Mouse (Mus musculus) adrenal gland (tissue): ENCODE measurements around the gene Zp3.

Experiments used
- intact Hi-C: fragments of 180-260 bp; cut with DNase I; formaldehyde crosslinking; loops from one replicate; pipeline ENCODE4 v1.15.1; 2025

Gene Zp3

GRCm38 (mm10) chr5:136001222-136001621 is 21.3 kb downstream of the Zp3 start:
- intact Hi-C loops: no loop called here

- intact Hi-C loops: no loop called here
Measured at GRCm38 (mm10) chr5:136002325-136002724, 22.4 kb downstream of the Zp3 start.

GRCm38 (mm10) chr5:136002751-136003151 is 22.9 kb downstream of the Zp3 start:
- intact Hi-C loops: no loop called here

GRCm38 (mm10) chr5:136004537-136004936 is 24.6 kb downstream of the Zp3 start:
- intact Hi-C loops: no loop called here

- intact Hi-C loops: no loop called here
Measured at GRCm38 (mm10) chr5:136007745-136008144, 27.8 kb downstream of the Zp3 start.

GRCm38 (mm10) chr5:136014877-136015276 is 35.0 kb downstream of the Zp3 start:
- intact Hi-C loops: no loop called here

- intact Hi-C loops: no loop called here
Measured at GRCm38 (mm10) chr5:136015586-136015985, 35.7 kb downstream of the Zp3 start.

- intact Hi-C loops: no loop called here
Measured at GRCm38 (mm10) chr5:136016014-136016876, 36.3 kb downstream of the Zp3 start.

GRCm38 (mm10) chr5:136017262-136017661 is 37.4 kb downstream of the Zp3 start:
- intact Hi-C loops: no loop called here

- intact Hi-C loops: no loop called here
Measured at GRCm38 (mm10) chr5:136018726-136019125, 38.8 kb downstream of the Zp3 start.

GRCm38 (mm10) chr5:136019907-136020306 is 40.0 kb downstream of the Zp3 start:
- intact Hi-C loops: no loop called here

- intact Hi-C loops: no loop called here
Measured at GRCm38 (mm10) chr5:136025712-136026111, 45.8 kb downstream of the Zp3 start.

GRCm38 (mm10) chr5:136026859-136027258 is 47.0 kb downstream of the Zp3 start:
- intact Hi-C loops: no loop called here

- intact Hi-C loops: no loop called here
Measured at GRCm38 (mm10) chr5:136027612-136028311, 47.9 kb downstream of the Zp3 start.

- intact Hi-C loops: no loop called here
Measured at GRCm38 (mm10) chr5:136034868-136035267, 55.0 kb downstream of the Zp3 start.

- intact Hi-C loops: no loop called here
Measured at GRCm38 (mm10) chr5:136035285-136035684, 55.4 kb downstream of the Zp3 start.

GRCm38 (mm10) chr5:136036667-136037066 is 56.8 kb downstream of the Zp3 start:
- intact Hi-C loops: no loop called here
